In the genomic region with DNA sequence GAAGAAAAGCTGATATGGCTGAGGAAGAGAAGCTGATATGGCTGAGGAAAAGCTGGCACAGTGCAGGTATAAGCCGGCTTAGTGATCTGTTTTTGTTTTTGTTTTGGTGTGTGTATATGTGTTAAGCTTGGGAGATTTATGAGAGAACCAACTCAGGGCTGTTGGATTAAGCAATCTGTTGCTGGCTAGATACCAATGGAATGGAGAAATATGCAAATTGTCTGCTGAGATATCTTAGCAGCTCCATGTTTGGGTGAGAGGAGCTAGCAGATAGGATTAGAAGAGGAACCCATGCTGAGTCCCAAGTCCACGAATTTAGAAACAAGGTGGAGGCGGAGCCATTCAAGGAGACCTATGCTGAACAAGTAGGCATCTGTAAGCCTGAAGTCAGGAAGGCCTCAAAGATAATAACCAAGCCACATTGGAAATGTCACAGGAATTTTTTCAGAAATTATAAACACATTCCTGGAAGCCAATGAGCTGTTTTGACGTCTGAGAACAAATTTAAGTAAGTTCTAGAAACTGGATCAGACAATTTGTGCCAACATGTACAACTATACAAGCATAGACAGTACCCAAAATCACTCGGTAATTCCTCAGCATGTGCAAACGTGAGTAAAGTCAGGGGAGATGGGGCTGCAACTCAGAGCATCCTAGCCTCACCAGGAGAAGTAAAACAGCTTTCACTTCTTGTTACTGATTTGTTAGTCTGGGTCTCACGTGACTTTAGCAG, we compare ENCODE assay signal across 13 mouse cellular contexts.
DNase-seq lines count a peak whose midpoint lies in the region; ATAC-seq lines count a peak whose summit lies in the region.
"Had no signal": no experiment of that assay in that cellular context is flagged by ENCODE, and none has a peak within 500 bp of the region (broad histone marks: within the 10 kb centered on the region; RNA-seq: fewer than 3 reads in every experiment).

No protein-coding gene starts in this region.

- no peaks in the 10 kb centered on the region for H3K4me1 ChIP-seq in kidney, embryonic 15.5 days
- H3K4me1 ChIP-seq: heart, embryonic 13.5 days; hindbrain, embryonic 15.5 days had no signal

- no peak overlapping the region for H3K9ac ChIP-seq in kidney, embryonic 15.5 days
- H3K9ac ChIP-seq: heart, embryonic 13.5 days; hindbrain, embryonic 15.5 days had no signal

- H3K27ac ChIP-seq in kidney, embryonic 15.5 days: no peak overlapping the region
- H3K27ac ChIP-seq: heart, embryonic 13.5 days; hindbrain, embryonic 15.5 days; kidney, postnatal 0 days had no signal

- no peak overlapping the region for H3K4me3 ChIP-seq in kidney, embryonic 15.5 days (replicated peaks)
- H3K4me3 ChIP-seq: heart, embryonic 13.5 days; hindbrain, embryonic 15.5 days; myocyte had no signal

- no peaks in the 10 kb centered on the region for H3K36me3 ChIP-seq in kidney, embryonic 15.5 days
- H3K36me3 ChIP-seq: G1E; heart, embryonic 13.5 days; hindbrain, embryonic 15.5 days had no signal

- WGBS in kidney, embryonic 15.5 days: 75% methylated on average over 7 of the region's 7 CpGs

- H3K9me3 ChIP-seq in kidney, embryonic 15.5 days (replicated peaks): no peaks in the 10 kb centered on the region
- H3K9me3 ChIP-seq: G1E; heart, embryonic 13.5 days; hindbrain, embryonic 15.5 days had no signal

- no peak overlapping the region for H3K4me2 ChIP-seq in kidney, embryonic 15.5 days
- H3K4me2 ChIP-seq: heart, embryonic 13.5 days; hindbrain, embryonic 15.5 days had no signal

- H3K27me3 ChIP-seq in kidney, embryonic 15.5 days: no peaks in the 10 kb centered on the region
- H3K27me3 ChIP-seq: heart, embryonic 13.5 days; hindbrain, embryonic 15.5 days had no signal

- no peak for ATAC-seq in kidney, embryonic 15.5 days (replicated peaks; ENCODE audit: low FRiP score)
- ATAC-seq: intestine, embryonic 16.5 days had no signal

- peak; percentile 32 to 39 for DNase-seq in frontal cortex, adult 2 months (ENCODE audit: extremely low spot score in 1 of 2, low spot score in 1 of 2)
- DNase-seq in frontal cortex, postnatal 14 days (ENCODE audit: low spot score in 2 of 2): no peak
- DNase-seq in right cerebral cortex, adult 18-20 months: peak; percentile 42
- DNase-seq in right cerebral cortex, postnatal 14 days: no peak
- DNase-seq in brain, adult 2 months (ENCODE audit: low read depth, low spot score): peak; percentile 62
- DNase-seq in telencephalon, adult 2 months (ENCODE audit: low read depth, low spot score): peak; percentile 47

Comparison
In these comparisons a context has a peak if more than half of its experiments do, and no peak if none do; other contexts are left out.
1. DNase-seq: peak in frontal cortex, adult 2 months (2 of 2), right cerebral cortex, adult 18-20 months (single experiment), brain, adult 2 months (single experiment) and telencephalon, adult 2 months (single experiment); none in frontal cortex, postnatal 14 days (0 of 2) and right cerebral cortex, postnatal 14 days (single experiment).